21 mouse cellular contexts compared by ENCODE assay signal in the genomic region with DNA sequence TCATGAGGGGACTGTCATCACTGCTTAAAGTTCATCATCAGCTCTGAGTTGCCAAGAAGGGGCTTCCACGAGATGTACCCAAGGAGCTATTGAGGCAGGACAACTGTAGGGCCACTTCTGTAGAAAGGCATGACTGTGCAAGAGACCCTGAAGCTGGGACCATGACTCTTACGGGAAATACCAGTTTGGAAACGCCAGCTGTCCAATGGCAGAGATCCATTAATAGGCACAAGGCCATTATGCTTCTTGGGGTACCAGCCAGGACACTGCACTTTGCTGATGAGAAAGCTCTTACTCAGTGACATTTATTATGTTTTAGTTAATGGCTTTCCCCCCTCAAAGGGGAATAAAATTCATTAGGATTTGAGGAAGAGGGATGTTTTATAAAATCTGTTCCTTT. TPM values are rescaled to one million over a fixed set of nuclear protein-coding genes. Genes with fewer than 3 reads are reported as not detected.
DNase-seq lines count a peak whose midpoint lies in the region; ATAC-seq lines count a peak whose summit lies in the region.
"Had no signal": no experiment of that assay in that cellular context is flagged by ENCODE, and none has a peak within 500 bp of the region (broad histone marks: within the 10 kb centered on the region; RNA-seq: fewer than 3 reads in every experiment).

No protein-coding gene starts in this region.

- no peak overlapping the region for H3K27ac ChIP-seq in intestine, embryonic 14.5 days (ENCODE audit: low read depth)
- no peak overlapping the region for H3K27ac ChIP-seq in intestine, embryonic 16.5 days (ENCODE audit: low read length)
- H3K27ac ChIP-seq: embryonic facial prominence, embryonic 13.5 days; embryonic facial prominence, embryonic 15.5 days; forebrain, embryonic 10.5 days; forebrain, embryonic 12.5 days had no signal

- no peaks in the 10 kb centered on the region for H3K4me1 ChIP-seq in intestine, embryonic 14.5 days (replicated peaks; ENCODE audit: control insufficient read depth, insufficient read depth, low read length)
- no peaks in the 10 kb centered on the region for H3K4me1 ChIP-seq in intestine, embryonic 16.5 days (ENCODE audit: control insufficient read depth, insufficient read depth, low read length)
- H3K4me1 ChIP-seq: embryonic facial prominence, embryonic 13.5 days; embryonic facial prominence, embryonic 15.5 days; forebrain, embryonic 10.5 days; forebrain, embryonic 12.5 days had no signal

- H3K36me3 ChIP-seq in intestine, embryonic 14.5 days (ENCODE audit: control insufficient read depth, insufficient read depth, low read length), result no peaks in the 10 kb centered on the region
- H3K36me3 ChIP-seq in intestine, embryonic 16.5 days (ENCODE audit: control insufficient read depth, insufficient read depth, low read length), result no peaks in the 10 kb centered on the region
- H3K36me3 ChIP-seq: embryonic facial prominence, embryonic 13.5 days; embryonic facial prominence, embryonic 15.5 days; forebrain, embryonic 10.5 days; forebrain, embryonic 12.5 days had no signal

- WGBS in intestine, embryonic 14.5 days, result 85% methylated on average over 3 of the region's 3 CpGs
- 79% methylated on average over 3 of the region's 3 CpGs for WGBS in intestine, embryonic 16.5 days

- H3K9me3 ChIP-seq in intestine, embryonic 14.5 days (ENCODE audit: control insufficient read depth, low read length), result no peaks in the 10 kb centered on the region
- 0 out of 2 replicates have a peak, but pooled peaks cover 3% of the 10 kb centered on the region for H3K9me3 ChIP-seq in intestine, embryonic 16.5 days (ENCODE audit: control insufficient read depth, low read length)
- H3K9me3 ChIP-seq: embryonic facial prominence, embryonic 13.5 days; embryonic facial prominence, embryonic 15.5 days; forebrain, embryonic 10.5 days; forebrain, embryonic 12.5 days had no signal

- H3K9ac ChIP-seq in intestine, embryonic 14.5 days (ENCODE audit: low read length), result no peak overlapping the region
- H3K9ac ChIP-seq in intestine, embryonic 16.5 days (ENCODE audit: low read depth, low read length), result no peak overlapping the region
- H3K9ac ChIP-seq: embryonic facial prominence, embryonic 13.5 days; embryonic facial prominence, embryonic 15.5 days; forebrain, embryonic 12.5 days had no signal

- no peak for ATAC-seq in intestine, embryonic 14.5 days (replicated peaks; ENCODE audit: low FRiP score, low TSS enrichment, low read depth)
- ATAC-seq in intestine, embryonic 16.5 days, result no peak
- ATAC-seq: forebrain, embryonic 14.5 days; forebrain, embryonic 16.5 days had no signal

- H3K4me2 ChIP-seq in intestine, embryonic 14.5 days (ENCODE audit: low read length), result no peak overlapping the region
- H3K4me2 ChIP-seq in intestine, embryonic 16.5 days (ENCODE audit: low read depth, low read length), result no peak overlapping the region
- H3K4me2 ChIP-seq: embryonic facial prominence, embryonic 13.5 days; embryonic facial prominence, embryonic 15.5 days; forebrain, embryonic 12.5 days had no signal

- DNase-seq in cerebellum, postnatal 14 days, result peak; percentile 23 to 41
- no peak for DNase-seq in cerebellum, postnatal 25 days
- peak; percentile 6 for DNase-seq in intestine, embryonic 14.5 days (ENCODE audit: low spot score)
- DNase-seq: adrenal gland, adult 2 months; adrenal gland, postnatal 10 days; adrenal gland, postnatal 25 days; cerebellum, adult 11-12 months; cerebellum, adult 2 months; cerebellum, adult 9-10 months; cerebellum, postnatal 36 days; embryo, embryonic 11 days had no signal

- no peaks in the 10 kb centered on the region for H3K27me3 ChIP-seq in intestine, embryonic 14.5 days (replicated peaks; ENCODE audit: control insufficient read depth, insufficient read depth, low read length)
- no peaks in the 10 kb centered on the region for H3K27me3 ChIP-seq in intestine, embryonic 16.5 days (replicated peaks; ENCODE audit: control insufficient read depth, insufficient read depth, low read length)
- H3K27me3 ChIP-seq: embryonic facial prominence, embryonic 13.5 days; embryonic facial prominence, embryonic 15.5 days; forebrain, embryonic 12.5 days had no signal

- H3K4me3 ChIP-seq in intestine, embryonic 14.5 days (ENCODE audit: low read depth, low read length), result no peak overlapping the region
- H3K4me3 ChIP-seq in intestine, embryonic 16.5 days (ENCODE audit: low read length), result no peak overlapping the region
- H3K4me3 ChIP-seq: embryonic facial prominence, embryonic 13.5 days; embryonic facial prominence, embryonic 15.5 days; erythroblast, embryonic 14.5 days; forebrain, embryonic 10.5 days; forebrain, embryonic 12.5 days had no signal

RNA-seq across cellular contexts. Expression of a gene that starts 24.6 kb away (rescaled TPM):
- polyA plus RNA-seq in intestine, embryonic 14.5 days (2014; fragmentation: Nextera tagmentation; extraction: Ambion mirVana), result 0.01 TPM in 1 of 2 replicates, not detected in the other
- polyA plus RNA-seq in intestine, embryonic 16.5 days (2015; fragmentation: Nextera tagmentation; extraction: Ambion mirVana), result 0.01 TPM in 1 of 2 replicates, not detected in the other
- polyA plus RNA-seq: adrenal gland, adult 2 months; embryonic facial prominence, embryonic 11.5 days; erythroblast, embryonic 14.5 days; forebrain, embryonic 10.5 days; forebrain, embryonic 14.5 days; frontal cortex, adult 2 months had no signal

RNA-seq across cellular contexts. Expression of a gene that starts 38.8 kb away (rescaled TPM):
- polyA plus RNA-seq in intestine, embryonic 14.5 days (2014; fragmentation: Nextera tagmentation; extraction: Ambion mirVana), result not detected in 2 replicates
- polyA plus RNA-seq in intestine, embryonic 16.5 days (2015; fragmentation: Nextera tagmentation; extraction: Ambion mirVana), result not detected in 2 replicates
- polyA plus RNA-seq: adrenal gland, adult 2 months; embryonic facial prominence, embryonic 11.5 days; embryonic facial prominence, embryonic 13.5 days; erythroblast, embryonic 14.5 days; forebrain, embryonic 10.5 days; frontal cortex, adult 2 months had no signal

Comparison
In these comparisons a context has a peak if more than half of its experiments do, and no peak if none do; other contexts are left out.
1. DNase-seq: peak in cerebellum, postnatal 14 days (2 of 2) and intestine, embryonic 14.5 days (single experiment); none in cerebellum, postnatal 25 days (0 of 2).